Mouse (Mus musculus) kidney, postnatal 14 days (tissue): Measurements from ENCODE around the gene Hspa12a.
"Not testable (repeated sequence)": the region's sequence is repeated elsewhere in the genome, so short reads cannot be mapped to it uniquely, and the experiment has no call there.

ENCODE experiments used
- DNase-seq: peaks from one replicate; pipeline ENCODE4 v3.0.0; 2022; ENCODE audit warnings: mixed read lengths

The Hspa12a gene

DNA sequence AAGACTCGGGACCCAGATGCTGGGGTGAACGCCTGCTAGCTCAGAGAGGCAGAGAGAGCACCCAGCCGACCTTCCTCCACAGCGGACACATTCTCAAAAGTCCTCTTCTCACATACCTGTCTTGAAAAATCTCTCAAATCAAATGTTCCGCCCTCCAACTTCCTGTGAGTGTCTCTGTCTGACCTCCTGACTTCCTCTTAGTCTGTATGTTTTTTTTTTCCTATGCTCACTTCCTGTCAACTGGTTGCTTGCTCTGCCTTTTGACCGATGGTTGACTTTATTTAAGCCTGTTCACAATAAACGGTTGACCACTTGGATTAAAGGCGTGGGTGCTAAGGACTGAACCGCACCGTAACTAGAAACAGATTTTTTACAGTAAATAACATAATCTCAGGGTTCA lies 35.4 kb downstream of the Hspa12a start:
- no peak for DNase-seq

GRCm38 (mm10) chr19:58906685-58907084 lies 36.8 kb downstream of the Hspa12a start:
- no peak for DNase-seq

- peak; percentile 89 for DNase-seq
Observed at GRCm38 (mm10) chr19:58903899-58904327, 39.5 kb downstream of the Hspa12a start.

- no peak for DNase-seq
Observed at GRCm38 (mm10) chr19:58903079-58903898, 40.2 kb downstream of the Hspa12a start.

- not testable (repeated sequence) for DNase-seq
Observed at GRCm38 (mm10) chr19:58900471-58900870, 43.0 kb downstream of the Hspa12a start.

DNA sequence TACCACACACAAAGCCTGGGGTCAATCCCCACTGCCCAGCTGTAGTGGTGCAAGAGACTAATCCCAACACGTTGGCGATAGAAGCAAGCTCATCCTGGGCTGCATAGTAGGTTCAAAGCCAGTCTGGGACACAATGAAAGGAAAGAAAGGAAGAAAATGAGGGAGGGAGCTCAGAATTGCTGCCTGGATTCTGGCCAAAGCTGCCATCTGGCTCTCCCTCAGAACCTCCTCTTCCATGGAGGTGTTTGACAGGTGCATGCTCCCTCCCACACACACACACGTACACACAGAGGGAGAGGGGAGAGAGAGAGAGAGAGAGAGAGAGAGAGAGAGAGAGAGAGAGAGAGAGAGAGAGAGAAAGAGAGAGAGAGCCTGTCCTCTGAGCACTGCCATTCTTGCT lies 47.2 kb downstream of the Hspa12a start:
- DNase-seq, result no peak

- no peak for DNase-seq
Observed at GRCm38 (mm10) chr19:58889306-58890038, 54.0 kb downstream of the Hspa12a start.

- no peak for DNase-seq
Observed at GRCm38 (mm10) chr19:58886467-58886866, 57.0 kb downstream of the Hspa12a start.

- DNase-seq, result no peak
Observed at GRCm38 (mm10) chr19:58883451-58883850, 60.0 kb downstream of the Hspa12a start.

DNA sequence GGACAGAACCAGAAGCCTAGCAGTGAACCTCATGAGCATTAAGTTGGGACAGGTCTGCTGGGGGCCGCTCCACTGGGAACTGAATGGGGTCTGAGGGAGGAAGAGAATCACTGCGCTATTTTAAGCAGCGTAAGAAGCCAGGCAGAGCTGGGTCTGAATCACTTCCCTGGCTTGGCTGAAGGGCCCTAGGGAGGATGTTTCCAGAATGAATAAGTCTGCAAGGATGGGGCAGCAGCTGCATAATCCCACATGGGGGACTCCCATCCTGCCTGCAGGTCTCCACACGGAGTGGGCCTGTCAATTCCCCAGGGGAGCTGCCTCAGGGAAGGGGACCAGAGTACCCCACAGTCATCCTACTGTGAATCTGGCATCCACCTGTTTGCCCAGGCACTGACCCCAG lies 61.1 kb downstream of the Hspa12a start:
- DNase-seq, result no peak

GRCm38 (mm10) chr19:58879330-58879957 lies 64.0 kb downstream of the Hspa12a start:
- peak; percentile 51 for DNase-seq

DNA sequence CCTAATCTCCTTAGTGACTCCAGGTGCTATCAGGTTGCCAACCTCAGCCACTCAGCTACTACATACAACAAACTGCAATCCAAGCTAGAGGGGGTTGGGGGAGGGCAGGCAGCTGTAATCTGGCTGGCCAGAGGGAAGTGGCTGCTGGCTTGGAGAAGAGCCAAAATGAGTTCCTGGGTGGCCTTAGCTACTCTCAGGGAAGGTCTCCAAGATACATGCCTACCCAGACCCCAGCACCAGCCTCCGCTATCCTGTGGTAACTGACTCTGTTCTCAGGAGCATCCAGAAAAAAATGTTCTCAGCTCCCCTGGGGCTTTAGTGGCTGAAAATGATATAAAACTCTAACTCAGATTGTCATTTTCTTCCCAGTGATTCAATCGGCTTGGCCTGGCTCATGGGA lies 64.9 kb downstream of the Hspa12a start:
- no peak for DNase-seq

GRCm38 (mm10) chr19:58873536-58873935 lies 69.9 kb downstream of the Hspa12a start:
- DNase-seq, result no peak

DNA sequence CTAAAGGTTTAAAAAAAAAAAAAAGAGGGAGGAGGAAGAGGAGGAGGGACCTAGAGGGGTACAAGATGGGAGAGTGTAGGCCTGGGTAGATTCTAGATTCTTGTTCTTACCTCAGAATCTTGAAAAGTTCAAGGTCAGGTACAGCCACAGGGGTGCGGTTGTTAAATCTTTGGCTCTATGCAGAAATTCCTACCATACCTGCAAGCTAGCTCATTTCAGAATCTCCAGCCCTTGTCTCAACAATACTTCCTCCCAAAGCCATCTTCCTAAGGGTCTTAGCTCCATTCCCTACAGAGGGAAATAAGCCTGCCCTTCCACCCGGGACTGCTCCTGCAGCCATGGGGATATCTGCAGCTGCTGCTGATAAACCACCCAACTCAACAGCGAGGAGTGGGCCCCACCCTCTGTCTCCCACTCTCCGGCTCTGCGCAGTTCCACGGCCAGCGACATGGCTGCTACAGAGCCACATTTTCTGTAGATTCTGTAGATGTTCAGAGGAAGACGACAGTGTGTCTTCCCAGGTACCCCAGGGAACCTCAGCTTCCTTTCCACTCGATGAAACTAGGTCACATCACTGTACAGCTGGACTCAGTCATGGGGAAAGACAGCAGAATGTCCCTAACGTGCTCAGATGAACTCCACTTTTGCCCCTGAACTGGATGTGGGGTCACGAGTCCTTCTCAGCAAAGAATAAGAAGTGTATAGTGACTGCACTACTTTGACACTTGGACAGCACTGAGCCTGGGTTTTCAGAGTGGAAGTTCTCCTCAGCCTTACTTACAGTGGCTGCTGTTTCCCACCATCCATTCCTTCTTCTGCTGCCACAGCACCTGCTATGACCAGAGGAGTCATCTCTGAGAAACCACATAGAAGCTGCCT lies 70.8 kb downstream of the Hspa12a start:
- peak; percentile 21 for DNase-seq

DNA sequence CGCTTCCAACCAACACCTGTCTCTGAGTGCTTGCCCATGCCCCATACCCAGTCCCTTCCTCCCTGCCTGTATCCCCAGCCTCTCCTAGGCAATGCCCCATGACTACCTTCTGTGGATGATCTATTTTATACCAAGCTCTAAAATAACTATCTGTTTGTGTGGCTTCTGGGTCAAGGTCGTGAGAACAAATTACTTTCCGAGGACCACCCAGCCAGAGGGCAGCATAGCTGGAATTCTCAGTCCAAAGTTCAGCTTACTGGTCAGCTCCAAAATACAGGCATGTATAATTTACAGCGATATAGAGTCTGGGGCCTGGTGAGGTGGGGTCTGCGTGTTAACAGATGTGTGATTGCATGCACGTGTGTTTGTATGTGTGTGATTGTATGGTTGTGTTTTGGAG lies 71.6 kb downstream of the Hspa12a start:
- no peak for DNase-seq

DNA sequence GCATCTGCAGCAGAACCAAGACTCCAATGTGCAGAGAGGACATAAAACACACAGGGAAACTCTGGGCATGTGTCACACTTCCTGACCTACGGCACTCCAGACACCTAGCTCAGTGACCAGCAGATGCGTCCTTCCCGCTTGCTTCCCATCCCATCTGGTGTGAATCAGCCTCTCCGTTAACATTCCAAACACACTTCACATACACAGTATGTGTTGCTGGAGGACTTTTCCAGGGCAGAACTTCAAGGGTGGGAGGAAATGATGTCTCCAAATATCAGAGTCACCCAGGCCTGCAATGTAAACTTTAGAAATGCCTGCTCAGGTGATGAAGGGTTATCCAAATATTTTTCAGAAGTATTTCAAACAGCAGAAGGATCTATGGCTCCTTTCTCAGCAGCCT lies 76.8 kb downstream of the Hspa12a start:
- DNase-seq, result no peak

GRCm38 (mm10) chr19:58865224-58865623 lies 78.2 kb downstream of the Hspa12a start:
- no peak for DNase-seq

DNA sequence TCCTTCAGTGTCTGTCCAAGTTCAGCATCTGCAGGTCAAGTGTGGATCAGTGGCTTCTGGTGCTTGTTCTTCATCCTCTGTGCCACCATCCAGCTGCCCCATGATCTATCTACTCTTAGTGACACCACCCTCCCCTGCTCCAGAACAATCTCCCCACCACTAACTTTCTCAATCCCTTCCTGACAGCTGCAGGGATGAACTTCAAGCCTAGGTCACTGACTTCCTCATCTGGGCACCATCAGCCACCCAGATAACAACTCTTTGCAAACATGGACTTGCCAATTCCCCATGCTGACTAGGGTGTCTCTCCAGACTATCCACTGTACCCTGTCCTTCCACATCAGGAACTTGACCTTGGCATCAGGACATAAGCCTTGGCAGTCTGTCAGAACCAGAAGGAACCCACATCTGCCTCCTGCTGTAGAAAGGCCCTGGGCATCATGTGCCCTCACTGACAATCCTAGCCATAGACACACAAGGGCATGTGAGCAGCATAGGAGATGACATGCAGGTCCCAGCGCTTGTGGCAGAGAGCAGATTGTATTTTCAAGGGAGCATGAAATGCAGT lies 79.4 kb downstream of the Hspa12a start:
- DNase-seq, result no peak

- no peak for DNase-seq
Observed at GRCm38 (mm10) chr19:58861174-58861760, 82.2 kb downstream of the Hspa12a start.

GRCm38 (mm10) chr19:58860255-58861173 lies 82.9 kb downstream of the Hspa12a start:
- peak; percentile 95 for DNase-seq

DNA sequence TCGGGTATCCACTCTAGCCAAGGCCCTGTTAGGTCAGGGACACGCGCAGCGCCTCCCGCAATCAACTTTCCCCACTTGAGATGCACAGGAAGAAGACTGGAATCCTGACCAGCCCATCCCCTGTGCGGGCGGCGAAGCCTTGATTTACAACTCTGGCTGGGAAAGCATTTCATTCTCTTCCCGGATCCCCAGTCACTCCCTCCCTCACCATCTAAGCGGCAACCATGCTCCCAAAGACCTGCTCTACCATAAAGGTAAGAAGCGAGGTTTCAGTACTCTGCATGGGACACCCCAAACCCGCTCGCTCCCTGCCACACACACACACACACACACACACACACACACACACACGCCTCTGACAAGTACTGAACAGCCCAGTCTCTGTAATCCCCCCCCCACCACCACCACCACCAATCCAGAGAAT lies 83.6 kb downstream of the Hspa12a start:
- DNase-seq, result peak; percentile 58
